Comparison of ENCODE assay signal across 17 mouse cellular contexts in genomic region chr6:93461374-93461773, GRCm38 (mm10).
DNase-seq lines count a peak whose midpoint lies in the region; ATAC-seq and TF ChIP-seq lines count a peak whose summit lies in the region.
"Had no signal": no experiment of that assay in that cellular context is flagged by ENCODE, and none has a peak within 500 bp of the region (broad histone marks: within the 10 kb centered on the region; RNA-seq: fewer than 3 reads in every experiment).

No protein-coding gene starts in this region.

- DNase-seq in midbrain, postnatal 0 days (ENCODE audit: low spot score), result peak; percentile 22
- peak; percentile 52 to 63 for DNase-seq in heart, adult 18-20 months
- DNase-seq in spleen, adult 12 weeks (ENCODE audit: low spot score), result no peak
- no peak for DNase-seq in kidney, adult 11 months
- DNase-seq in lung, adult 2 months, result no peak
- DNase-seq: cerebellum, adult 8-10 months; gastrocnemius, adult 2 months; kidney, adult 2 months; kidney, postnatal 25 days; layer of hippocampus, adult 9-11 months; liver, postnatal 0 days; right cerebral cortex, adult 18-20 months; thymus, adult 18-20 months had no signal

- no peaks in the 10 kb centered on the region for H3K36me3 ChIP-seq in midbrain, postnatal 0 days (ENCODE audit: insufficient read depth, low read length)
- H3K36me3 ChIP-seq in midbrain, embryonic 15.5 days (replicated peaks), result no peaks in the 10 kb centered on the region
- no peaks in the 10 kb centered on the region for H3K36me3 ChIP-seq in heart, embryonic 14.5 days (ENCODE audit: control insufficient read depth, insufficient read depth, low read length)
- H3K36me3 ChIP-seq: embryonic facial prominence, embryonic 13.5 days; limb, embryonic 15.5 days had no signal

- no peaks in the 10 kb centered on the region for H3K4me1 ChIP-seq in midbrain, postnatal 0 days (ENCODE audit: insufficient read depth, low read length)
- H3K4me1 ChIP-seq in midbrain, embryonic 15.5 days, result 0 out of 2 replicates have a peak, but pooled peaks cover 3% of the 10 kb centered on the region
- H3K4me1 ChIP-seq in heart, embryonic 14.5 days (ENCODE audit: control insufficient read depth in 2 of 2, insufficient read depth in 2 of 2, low read length in 2 of 2), result peaks cover 5 to 26% of the 10 kb centered on the region in 2 experiments
- H3K4me1 ChIP-seq in lung, adult 2 months (ENCODE audit: control insufficient read depth, insufficient read depth, low read length), result no peaks in the 10 kb centered on the region
- H3K4me1 ChIP-seq: limb, embryonic 15.5 days had no signal

- no peak overlapping the region for H3K27ac ChIP-seq in midbrain, postnatal 0 days (ENCODE audit: low read depth, low read length)
- no peak overlapping the region for H3K27ac ChIP-seq in midbrain, embryonic 15.5 days
- H3K27ac ChIP-seq in heart, embryonic 14.5 days (replicated peaks in 1 of 2; ENCODE audit: control insufficient read depth in 1 of 2, insufficient read depth in 1 of 2, low read depth in 2 of 2, low read length in 2 of 2), result peak overlapping the region; percentile 85 to 87
- H3K27ac ChIP-seq: embryonic facial prominence, embryonic 13.5 days; gastrocnemius, adult 2 months; limb, embryonic 15.5 days had no signal

- TF ChIP-seq POLR2A in lung, adult 2 months (IDR thresholded peaks at IDR 0.05; ENCODE audit: borderline replicate concordance, extremely low read depth, low read depth, low read length), result no peak

- ATAC-seq in midbrain, postnatal 0 days (ENCODE audit: low FRiP score), result no peak
- ATAC-seq in midbrain, embryonic 15.5 days (replicated peaks), result no peak
- ATAC-seq in heart, embryonic 14.5 days (ENCODE audit: insufficient number of reproducible peaks, insufficient read depth, low FRiP score, low read depth), result peak; percentile 68; the same call in 1 of the 2 replicates
- ATAC-seq: liver, postnatal 0 days had no signal

- no peaks in the 10 kb centered on the region for H3K9me3 ChIP-seq in midbrain, postnatal 0 days (ENCODE audit: low read length)
- no peaks in the 10 kb centered on the region for H3K9me3 ChIP-seq in midbrain, embryonic 15.5 days
- H3K9me3 ChIP-seq in heart, embryonic 14.5 days (ENCODE audit: control insufficient read depth, low read length), result no peaks in the 10 kb centered on the region
- H3K9me3 ChIP-seq: embryonic facial prominence, embryonic 13.5 days; limb, embryonic 15.5 days had no signal

- H3K9ac ChIP-seq in midbrain, postnatal 0 days (replicated peaks; ENCODE audit: low read length, poor library complexity, severe bottlenecking), result no peak overlapping the region
- H3K9ac ChIP-seq in midbrain, embryonic 15.5 days, result no peak overlapping the region
- H3K9ac ChIP-seq in heart, embryonic 14.5 days (ENCODE audit: low read length), result no peak overlapping the region
- H3K9ac ChIP-seq: embryonic facial prominence, embryonic 13.5 days; limb, embryonic 15.5 days; liver, postnatal 0 days had no signal

- TF ChIP-seq CTCF in midbrain, postnatal 0 days (IDR thresholded peaks at IDR 0.05), result no peak
- no peak for TF ChIP-seq CTCF in lung, adult 2 months (IDR thresholded peaks at IDR 0.05; ENCODE audit: insufficient read depth, low read length)

- no peaks in the 10 kb centered on the region for H3K27me3 ChIP-seq in midbrain, postnatal 0 days (ENCODE audit: insufficient read depth, low read length)
- no peaks in the 10 kb centered on the region for H3K27me3 ChIP-seq in midbrain, embryonic 15.5 days (replicated peaks)
- H3K27me3 ChIP-seq in heart, embryonic 14.5 days (ENCODE audit: control insufficient read depth, insufficient read depth, low read length), result no peaks in the 10 kb centered on the region
- H3K27me3 ChIP-seq: embryonic facial prominence, embryonic 13.5 days; limb, embryonic 15.5 days had no signal

- no peak overlapping the region for H3K4me3 ChIP-seq in midbrain, postnatal 0 days (ENCODE audit: low read depth, low read length)
- H3K4me3 ChIP-seq in midbrain, embryonic 15.5 days, result no peak overlapping the region
- no peak overlapping the region for H3K4me3 ChIP-seq in heart, embryonic 14.5 days (ENCODE audit: control insufficient read depth in 1 of 2, insufficient read depth in 1 of 2, low read depth in 1 of 2, low read length in 2 of 2)
- H3K4me3 ChIP-seq in lung, adult 2 months (replicated peaks; ENCODE audit: extremely low read depth, low read depth, low read length), result no peak overlapping the region
- H3K4me3 ChIP-seq: embryonic facial prominence, embryonic 13.5 days; gastrocnemius, adult 2 months; limb, embryonic 15.5 days had no signal

- 57% methylated on average over 3 of the region's 3 CpGs for WGBS in midbrain, postnatal 0 days
- WGBS in midbrain, embryonic 15.5 days, result 70% methylated on average over 3 of the region's 3 CpGs
- 29% methylated on average over 3 of the region's 3 CpGs for WGBS in heart, embryonic 14.5 days
- WGBS in lung, adult 2 months, result 88% methylated on average over 3 of the region's 3 CpGs

- no peak overlapping the region for H3K4me2 ChIP-seq in midbrain, postnatal 0 days (ENCODE audit: low read depth, low read length, poor library complexity, severe bottlenecking)
- H3K4me2 ChIP-seq in midbrain, embryonic 15.5 days, result no peak overlapping the region
- no peak overlapping the region for H3K4me2 ChIP-seq in heart, embryonic 14.5 days (ENCODE audit: low read length)
- H3K4me2 ChIP-seq: embryonic facial prominence, embryonic 13.5 days; limb, embryonic 15.5 days had no signal

Comparison
In these comparisons a context has a peak if more than half of its experiments do, and no peak if none do; other contexts are left out.
1. DNase-seq: peak in midbrain, postnatal 0 days (single experiment) and heart, adult 18-20 months (2 of 2); none in spleen, adult 12 weeks (single experiment), kidney, adult 11 months (single experiment) and lung, adult 2 months (single experiment).
2. H3K27ac ChIP-seq: peak in heart, embryonic 14.5 days (2 of 2); none in midbrain, postnatal 0 days (single experiment) and midbrain, embryonic 15.5 days (single experiment).